Mouse (Mus musculus) right cerebral cortex, adult 18-20 months (tissue): Measurements from ENCODE around the gene Mrpl1.

ENCODE experiments used
- DNase-seq: peaks from one replicate; pipeline ENCODE4 v3.0.0; 2022; ENCODE audit warnings: mixed read lengths

Mrpl1 gene

DNA sequence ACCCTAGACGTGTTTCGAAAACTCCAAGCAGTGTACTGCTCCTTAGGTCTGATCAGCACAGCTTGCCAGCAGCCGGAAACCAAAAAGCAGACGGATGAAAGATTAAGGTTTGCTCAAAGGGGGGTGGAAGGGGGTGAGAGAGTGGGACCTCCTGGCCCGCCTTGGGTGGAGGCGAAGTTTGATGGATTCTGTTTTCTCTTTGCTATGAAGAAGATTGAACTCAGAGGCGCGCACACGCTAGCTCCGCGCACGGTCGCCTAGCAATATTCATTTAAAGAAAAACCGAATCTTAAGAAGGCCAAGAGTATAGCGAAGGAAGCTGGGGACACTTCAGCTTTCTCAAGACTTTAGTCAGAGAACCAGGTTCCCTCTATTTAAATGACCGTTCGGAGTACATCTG is at the start of gene Mrpl1:
Gene Mrpl1, plus strand, starts transcription at position 35 of the 400 bp plus-strand sequence.
- DNase-seq = peak; percentile 17

DNA sequence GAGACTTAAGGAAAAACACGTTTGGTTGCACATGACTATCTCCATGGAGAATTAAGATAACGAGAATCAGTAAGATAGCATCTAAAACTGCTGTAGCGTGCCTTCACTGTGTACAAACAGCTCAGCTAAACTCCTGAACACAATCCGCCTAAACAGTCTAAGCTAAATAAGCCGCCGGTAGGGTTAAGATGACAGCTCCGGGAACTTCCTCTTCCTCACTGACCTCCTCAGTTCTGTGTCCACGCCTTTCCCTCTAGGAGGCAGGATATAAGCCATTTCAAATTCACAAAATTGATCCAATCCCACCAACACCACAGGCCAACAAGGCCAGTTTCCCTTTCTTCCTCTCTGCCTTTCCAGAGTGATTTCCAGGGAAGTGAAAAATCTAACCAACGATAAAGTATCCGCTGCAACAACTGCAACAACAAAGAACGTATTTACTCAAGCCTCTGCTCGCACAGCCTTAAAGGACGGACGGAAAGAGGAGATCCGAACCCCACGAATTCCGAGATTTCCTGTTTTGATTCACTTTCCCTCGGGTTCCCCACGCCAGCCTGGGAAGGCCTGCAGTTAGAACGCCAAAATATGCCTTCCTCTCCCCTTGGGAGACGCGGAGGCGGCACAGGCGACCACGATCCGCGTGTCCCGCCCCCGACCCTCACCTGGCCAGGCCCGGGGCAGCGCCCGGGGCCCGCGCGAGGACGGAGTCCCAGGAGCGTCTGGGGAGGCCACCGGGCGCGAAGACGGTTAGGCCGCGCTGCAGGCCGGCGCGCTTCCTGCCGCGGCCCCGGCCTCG is 48.6 kb upstream of the Mrpl1 start:
- peak; percentile 35 for DNase-seq

DNA sequence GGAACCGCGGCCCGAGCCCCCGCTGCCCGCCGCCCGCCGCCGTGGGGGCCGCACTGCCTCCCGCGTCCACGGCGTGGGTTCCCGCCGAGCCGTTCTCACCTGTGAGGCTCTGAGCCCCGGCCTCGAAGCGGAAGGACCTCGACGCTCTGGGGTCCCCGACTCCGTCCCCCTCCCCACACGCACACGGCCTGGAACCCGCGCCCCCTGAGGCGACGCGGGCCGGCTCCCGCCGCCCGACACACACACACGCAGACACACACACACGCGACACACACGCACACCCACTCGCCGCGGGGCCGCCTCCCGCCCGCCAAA is 48.1 kb upstream of the Mrpl1 start:
- DNase-seq = no peak

DNA sequence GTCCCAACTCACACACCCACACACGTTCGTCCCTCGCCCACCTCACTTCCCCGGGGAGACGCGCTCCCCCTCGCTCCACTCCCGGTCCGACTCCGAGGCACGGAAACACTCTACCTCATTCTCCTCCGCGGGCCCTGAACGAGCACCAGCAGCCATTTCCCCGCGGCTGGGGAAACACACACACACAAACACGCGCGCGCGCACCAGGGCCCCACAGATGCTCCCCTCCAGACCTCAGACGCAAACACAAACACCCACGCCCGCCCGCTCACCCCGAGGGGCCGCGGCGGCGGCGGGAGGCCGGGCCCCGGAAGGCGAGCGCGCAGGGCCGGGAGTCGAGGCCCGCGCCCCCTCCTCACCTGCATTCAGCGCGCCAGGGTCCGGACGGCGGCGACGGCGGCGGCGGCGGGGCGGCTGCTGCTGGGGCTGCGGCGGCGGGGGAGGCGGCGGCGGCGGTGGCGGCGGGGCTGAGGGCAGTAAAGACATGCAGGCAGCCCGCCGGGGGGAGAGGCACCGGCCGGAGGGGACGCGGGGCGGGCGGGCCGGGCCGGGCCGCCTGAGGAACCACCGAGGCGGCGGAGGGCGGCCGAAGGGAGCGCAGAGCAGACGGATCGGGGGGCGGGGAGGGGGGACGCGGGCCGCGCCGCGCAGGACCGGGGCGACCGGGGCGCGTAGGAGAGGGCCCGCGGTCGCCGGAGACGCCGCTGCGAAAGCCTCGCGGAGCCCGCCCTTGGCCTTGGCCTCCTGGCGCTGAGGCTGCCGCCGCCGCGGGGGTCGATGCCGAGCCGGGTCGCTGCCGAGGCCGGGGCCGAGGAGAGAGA is 47.5 kb upstream of the Mrpl1 start:
- peak; percentile 68 for DNase-seq

DNA sequence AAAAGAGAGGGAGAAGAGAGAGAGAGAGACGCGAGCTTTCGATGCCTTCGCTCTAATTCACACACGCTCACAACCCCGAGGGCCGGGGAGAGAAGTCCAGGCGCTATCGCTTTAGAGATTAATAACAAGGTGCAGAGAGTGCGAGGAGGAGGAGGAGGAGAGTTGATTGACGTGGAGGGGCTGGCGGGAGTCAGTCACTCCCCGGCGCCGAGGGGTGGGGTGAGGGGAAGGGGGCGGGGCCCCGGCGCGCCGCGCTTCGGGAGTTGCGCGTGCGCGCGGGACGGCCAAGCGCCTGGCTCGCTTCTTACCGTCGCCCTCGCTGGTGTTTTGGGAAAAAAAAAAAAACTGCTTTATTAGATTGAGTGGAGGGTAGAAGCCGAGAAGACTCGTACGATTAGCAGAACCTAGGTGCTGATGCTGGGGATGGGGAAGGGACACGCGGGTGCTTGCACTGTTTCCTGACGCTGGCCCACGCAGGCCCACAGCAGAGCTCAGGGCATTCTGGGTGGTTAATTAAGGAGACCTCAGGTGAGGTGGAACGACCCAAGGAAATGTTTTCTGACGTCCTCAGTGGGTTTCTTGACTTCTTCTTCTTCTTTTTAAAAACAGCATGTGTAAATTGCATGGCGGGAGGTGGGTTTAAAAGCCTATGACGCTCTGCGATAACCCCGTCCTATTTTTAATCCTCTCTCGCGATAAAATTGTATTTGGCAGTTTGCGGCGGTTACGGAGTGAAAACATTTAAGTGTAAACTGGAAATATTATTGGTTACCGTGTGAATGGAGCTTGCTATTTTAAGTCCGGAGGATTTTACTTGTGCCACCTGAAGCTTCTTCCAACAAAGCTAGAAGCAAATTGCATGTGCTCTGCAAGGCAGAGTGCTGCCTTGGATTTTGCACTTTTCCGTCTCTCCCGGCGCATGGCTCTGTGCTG is 46.6 kb upstream of the Mrpl1 start:
- peak; percentile 80 for DNase-seq

DNA sequence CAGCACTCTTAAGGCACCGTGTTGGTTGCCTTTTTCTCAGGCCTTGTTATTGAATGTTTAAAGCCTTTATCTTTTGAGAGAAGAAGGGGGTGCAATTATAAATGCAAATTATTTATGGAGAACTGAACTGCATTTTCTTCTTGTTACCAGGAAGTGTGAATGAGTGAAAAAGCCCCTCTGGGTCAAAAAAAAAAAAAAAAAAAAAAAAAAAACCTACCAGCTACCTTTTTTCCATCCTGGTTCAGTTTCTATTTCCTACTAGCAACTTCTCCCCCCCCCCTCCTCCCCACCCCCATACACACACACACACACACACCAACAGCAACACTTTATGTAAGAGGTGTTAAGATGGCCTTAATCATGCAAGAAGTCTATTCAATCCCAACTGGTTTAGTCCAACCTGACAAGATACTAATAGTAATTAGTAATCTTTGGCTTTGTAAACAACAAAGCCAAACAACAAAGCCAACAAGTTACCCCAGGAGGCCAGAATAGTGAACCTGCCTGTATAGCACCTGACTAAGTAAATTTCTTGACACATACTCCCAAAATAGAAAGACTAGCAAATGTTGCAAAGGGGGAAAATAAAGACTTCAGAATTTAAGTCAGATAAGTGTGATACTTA is 45.8 kb upstream of the Mrpl1 start:
- no peak for DNase-seq

DNA sequence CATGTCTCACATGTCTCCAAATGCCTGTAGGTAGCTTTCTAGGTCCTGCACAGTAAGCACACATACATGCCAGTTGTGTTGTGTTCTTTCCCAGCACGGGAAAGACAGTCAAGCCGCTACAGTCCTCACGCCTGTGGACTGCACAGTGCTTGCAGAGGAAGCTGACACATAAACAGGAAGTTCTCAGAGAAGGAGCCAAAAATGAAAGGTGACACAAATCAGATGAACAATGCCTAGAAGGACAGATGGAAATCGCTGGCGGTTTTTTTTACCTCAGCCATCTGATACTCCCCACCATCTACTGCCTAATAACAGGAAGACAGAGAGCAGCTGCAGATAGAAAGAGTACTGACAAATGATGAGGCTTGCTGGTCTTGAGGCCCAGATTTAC is 45.3 kb upstream of the Mrpl1 start, which contains the start of gene Cnot6l:
Gene Cnot6l, minus strand, starts transcription at position 151 of the 391 bp plus-strand sequence.
- DNase-seq = no peak

DNA sequence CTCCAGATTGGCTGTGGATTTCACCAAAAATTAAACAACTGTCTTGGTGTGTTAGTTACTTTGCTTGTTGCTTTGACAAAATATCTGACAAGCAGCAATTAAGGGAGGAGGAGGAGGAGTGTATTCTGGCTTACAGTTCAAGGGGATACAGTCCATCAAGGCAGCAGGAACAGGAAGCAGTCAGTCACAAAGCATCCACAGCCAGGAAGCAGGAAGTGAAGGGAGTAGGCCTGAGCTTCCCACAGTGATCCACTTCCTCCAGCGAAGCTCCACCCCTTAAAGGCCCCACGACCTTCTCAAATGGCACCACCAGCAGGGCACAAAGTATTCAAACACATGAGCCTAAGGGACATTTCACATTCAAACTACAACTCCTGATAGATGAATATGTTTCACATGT is 42.5 kb upstream of the Mrpl1 start:
- DNase-seq = no peak

DNA sequence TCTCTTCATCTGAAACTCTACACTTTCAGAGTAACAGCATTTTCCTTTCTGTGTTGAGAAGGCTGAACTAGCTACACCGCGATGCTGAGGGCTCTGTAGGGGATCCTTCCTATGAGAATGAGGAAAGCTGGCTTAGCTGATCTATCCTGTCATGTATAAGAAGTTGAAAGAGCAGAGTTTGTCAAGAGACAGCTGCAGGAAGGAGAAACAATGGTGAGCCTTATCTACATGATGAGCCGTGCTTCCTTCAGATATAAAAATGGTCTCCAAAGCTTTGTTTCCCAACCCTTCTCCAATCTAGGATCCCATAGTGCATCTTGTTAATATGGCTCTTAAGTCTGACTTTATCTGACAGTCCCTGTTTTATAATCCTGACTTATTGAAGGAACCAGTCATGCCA is 38.9 kb upstream of the Mrpl1 start:
- no peak for DNase-seq

DNA sequence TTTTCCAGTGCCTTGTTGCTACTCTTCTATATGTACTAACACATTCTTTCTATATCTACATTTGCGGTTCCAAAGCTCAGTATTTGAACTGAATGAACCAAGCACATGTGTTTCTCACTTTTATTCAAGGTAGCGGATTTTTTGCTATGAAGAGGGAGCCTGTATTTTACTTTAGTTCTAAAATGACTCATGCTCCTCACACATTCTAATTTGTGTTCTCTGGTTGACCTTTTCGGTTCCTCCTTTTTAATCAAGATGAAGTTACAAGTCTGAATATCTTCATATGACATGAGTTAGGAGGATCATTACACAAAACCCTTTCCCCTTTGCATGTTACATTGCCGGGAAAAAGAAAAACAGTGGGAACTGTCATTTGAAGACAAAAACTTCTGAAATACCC is 37.5 kb upstream of the Mrpl1 start:
- DNase-seq = no peak

DNA sequence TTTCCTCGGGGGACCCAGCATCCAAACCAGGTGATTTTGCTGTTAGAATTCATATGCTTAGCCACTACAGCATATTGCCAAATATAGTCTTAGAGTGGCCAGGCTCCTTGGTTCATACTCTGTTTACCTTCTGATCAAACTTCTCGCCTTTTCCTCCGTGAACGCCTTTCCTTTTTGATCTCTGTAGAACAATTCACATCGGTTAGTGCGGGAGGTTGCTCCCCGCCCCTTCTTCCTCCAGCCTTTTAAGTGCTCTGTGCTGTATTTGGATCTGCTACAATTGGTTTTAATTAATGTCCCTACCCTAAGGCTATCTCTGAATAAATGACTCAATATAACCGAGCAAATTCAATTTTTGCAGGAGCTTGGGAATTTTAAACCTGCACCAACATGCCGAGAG is 33.2 kb upstream of the Mrpl1 start:
- no peak for DNase-seq

DNA sequence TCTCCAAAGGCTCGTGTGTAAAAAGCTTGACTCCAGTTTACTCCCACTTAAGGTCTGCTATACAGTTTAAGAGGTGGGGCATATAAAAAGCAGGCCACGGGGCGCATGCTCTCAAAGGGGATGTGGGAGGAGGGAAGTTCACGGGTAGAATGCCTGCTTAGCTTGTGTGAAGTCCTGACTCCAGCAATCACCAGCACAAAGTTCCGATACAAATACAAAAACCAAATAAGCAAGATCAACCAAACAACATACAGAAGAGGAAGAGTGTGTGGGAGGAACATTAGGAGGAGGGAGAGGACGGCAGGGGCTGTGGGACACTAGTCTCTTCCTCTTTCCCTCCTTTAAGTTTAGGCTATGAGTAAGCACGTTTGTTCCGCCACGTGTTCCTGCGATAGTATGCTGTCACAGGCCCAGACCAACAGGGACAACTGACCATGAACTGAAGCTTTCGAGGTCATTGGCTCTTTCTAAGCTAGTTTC is 32.4 kb upstream of the Mrpl1 start:
- no peak for DNase-seq

DNA sequence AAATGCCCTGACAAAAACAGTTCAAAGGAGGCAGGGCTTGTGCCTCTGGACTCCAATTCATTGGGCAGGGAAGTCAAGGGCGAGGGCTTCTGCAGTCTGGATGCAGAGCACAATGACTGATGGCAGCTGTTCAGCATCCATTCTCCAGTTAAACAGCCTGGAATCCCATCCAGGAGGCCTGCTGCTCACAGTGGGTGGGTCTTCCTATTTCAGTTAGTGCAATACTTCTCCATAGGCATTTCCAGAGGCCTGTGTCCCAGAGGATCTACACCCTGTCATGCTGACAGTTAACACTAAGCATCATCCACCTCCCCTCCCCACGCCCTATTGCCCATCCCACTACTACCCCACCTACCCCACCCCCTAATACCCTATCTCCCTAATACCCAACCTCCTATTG is 26.1 kb upstream of the Mrpl1 start:
- no peak for DNase-seq

DNA sequence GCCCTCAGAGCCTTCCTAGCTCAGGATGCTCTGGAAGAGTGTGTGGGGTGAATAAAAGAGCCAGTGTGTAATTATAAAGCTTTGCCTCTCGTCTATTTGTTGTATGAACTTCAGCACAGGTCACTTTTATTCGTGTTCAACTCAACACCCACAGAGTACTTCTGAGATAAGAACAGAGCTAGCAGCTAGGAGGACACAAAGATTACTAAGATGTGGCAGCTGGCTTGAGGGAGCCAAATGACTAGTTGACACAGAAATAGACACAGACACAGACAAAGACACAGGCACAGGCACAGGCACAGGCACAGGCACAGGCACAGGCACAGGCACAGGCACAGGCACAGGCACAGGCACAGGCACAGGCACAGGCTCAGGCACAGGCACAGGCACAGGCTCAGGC is 25.3 kb upstream of the Mrpl1 start:
- no peak for DNase-seq

DNA sequence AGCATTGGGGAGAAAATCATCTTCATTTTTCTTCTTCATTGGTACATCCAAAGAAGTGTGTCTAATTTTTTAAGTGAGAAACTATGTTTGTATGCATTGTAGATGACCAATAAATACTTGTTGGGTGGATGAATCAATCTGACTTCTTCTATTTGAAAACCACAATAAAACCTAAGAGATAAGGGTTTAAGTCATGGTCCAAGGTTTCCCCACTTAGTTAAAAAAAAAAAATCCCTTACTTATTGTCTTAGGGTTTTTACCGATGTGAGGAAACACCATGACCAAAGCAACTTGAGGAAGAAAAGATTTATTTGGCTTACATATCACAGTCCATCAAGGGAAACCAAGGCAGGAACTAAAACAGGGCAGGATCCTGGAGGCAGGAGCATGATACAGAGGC is 19.5 kb upstream of the Mrpl1 start:
- DNase-seq = no peak

DNA sequence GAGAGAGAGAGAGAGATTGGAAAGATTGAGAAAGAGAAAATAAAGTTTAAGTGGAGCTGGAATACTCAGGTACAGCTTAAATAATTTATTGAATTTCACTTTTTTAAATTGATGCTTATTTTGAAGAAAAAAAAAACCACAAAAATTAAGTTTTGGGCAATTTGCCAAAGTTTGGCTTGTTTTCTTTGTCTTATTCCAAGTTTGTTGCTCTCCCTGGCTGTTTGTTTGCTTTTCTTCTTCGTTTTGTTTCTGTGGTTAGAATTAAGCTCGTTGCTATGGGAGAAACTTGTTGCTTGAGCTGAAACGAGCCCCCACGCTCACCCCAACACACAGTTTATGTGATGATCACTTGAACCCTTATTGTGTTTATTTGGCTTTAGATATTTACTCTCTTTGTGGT is 18.0 kb upstream of the Mrpl1 start:
- DNase-seq = no peak

DNA sequence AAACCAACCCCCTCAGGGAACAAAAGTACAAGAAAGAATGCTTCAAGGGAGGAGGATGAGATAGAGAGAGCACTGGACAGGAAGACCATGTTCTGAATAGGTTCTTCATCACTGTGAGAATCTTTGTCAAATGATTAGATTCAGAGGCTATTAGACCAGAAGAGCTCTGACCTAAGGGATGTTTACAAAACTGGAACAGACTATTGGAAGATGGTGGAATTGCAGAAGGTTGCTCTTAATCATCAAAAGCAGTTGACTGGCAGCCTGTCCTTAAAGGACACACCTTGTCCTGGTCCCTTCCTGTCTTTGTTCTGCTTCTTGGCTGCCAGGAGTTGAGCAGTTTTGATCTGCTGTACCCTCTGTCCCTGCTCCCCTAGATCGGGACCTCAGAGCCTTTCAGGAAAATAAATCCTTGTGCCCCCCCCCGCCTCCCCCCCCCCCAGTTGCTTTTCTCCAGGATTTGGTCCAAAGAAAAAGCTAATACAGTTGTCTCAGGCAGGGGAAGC is 12.7 kb upstream of the Mrpl1 start:
- no peak for DNase-seq

DNA sequence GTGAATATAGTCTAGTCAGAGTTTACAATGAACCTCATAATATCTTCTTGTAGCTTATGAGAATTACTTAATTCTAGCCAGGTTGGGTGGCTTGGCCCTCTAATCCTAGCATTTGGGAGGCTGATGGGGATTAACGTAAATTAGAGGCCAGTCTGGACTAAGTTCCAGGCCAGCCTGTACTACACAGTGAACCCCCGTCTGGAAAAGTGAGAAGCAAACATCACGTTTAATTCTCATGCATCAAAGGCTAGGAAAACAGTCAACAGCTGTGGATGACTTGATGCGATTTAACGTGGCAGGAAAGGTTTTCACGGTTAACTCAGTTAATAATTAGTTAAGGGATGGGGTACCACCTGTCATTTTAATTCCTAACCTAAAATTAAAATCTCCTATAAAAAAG is 11.0 kb upstream of the Mrpl1 start:
- no peak for DNase-seq

DNA sequence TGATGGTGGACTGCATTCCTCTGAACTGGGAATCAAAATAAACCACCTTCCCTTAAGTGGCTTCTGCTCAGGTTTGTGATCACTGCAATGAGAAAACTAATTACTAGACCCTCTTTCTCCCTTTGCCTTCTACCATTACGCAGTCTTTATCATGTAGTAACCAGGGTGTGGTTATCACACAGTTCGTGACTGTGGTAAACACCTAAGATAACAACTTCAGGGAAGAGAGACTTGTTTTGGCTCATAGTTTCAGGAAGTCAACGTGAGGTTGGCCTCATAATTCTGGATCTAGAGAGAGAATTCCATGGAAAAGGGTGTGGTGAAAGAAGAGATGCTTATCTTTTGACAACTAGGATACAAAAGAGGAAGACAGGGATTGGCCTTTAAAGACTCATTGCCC is 9.0 kb upstream of the Mrpl1 start:
- no peak for DNase-seq

DNA sequence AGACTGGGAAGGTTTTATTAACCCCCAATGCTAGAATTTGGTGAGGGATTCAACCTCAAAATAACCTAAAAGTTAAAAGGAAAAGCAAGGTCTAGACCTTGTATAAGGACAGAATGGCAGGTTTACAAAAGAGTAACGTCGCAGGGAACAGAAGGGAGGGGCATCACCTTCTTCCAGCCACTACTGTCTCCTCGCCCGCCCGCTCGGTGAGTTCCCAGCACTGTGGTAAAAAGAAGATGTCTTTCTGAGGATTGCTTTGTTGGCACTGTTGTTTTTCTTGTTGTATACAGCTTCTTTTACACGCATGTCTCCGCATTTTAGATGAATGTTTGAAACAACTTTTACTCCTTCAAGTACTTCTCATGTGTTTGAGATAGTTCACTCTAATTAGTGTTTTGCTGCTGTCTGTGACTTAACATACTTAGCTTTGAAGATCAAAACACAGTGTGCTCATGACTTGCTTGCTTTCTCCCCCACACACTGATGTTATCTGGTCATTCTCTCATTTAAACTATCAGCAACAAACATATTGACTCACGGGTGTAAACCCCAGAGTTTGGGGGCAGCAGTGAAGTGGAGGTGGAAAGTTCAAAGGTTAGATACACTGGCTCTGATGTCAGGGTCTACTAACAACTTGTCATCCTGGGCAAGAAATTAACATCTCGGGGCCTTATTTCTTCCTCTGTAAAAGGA is 7.7 kb upstream of the Mrpl1 start:
- DNase-seq = no peak

DNA sequence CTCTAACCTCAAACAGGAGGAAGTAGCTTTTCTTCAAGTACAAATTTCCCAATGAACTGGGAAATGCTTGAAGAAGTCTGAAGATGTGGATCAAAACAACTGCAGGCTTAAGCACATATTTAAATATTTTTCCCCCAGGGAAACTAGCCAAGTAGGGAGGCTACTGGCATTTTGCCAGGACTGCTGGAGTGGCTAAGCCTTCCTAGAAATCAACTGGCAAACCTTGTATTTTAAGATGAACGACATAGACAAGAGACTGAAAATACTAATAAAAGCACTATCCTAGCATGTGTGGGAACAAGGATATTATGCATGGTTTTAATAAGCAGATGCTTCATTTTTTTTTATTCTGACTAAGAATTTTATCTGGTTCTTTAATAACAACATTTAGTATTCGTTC is 2.4 kb upstream of the Mrpl1 start:
- no peak for DNase-seq

DNA sequence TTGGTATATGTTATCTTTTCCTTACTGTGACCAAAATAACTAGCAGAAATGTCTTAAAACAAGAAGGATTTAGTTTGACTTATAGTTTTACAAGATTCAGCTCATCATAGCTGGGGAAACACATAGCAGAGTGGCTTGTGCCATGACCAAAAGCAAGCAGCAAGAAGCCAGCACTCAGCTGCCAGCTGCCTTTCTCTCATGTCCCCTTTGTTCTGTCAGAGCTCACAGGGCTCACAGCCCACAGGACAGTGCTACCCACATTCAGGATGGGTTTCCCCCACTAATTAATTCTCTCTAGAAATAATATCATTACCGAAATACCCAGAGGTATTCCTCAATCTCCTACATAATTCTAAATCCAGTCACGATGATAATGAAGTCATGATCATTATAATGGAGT is 1.8 kb upstream of the Mrpl1 start:
- no peak for DNase-seq
